Mouse (Mus musculus) kidney, postnatal 36 days (tissue): ENCODE measurements around the gene Lin7a.

Experiments used
- DNase-seq, 2 experiments: peaks; one replicate each; pipeline ENCODE4 v3.0.0; 2021 to 2022; ENCODE audit warnings: mixed read lengths in 2 of 2

Gene Lin7a

GRCm38 (mm10) chr10:107253191-107253965 lies 18.1 kb upstream of the Lin7a start:
- DNase-seq: no peak

- DNase-seq: no peak
Measured at GRCm38 (mm10) chr10:107254656-107255055, 16.8 kb upstream of the Lin7a start.

- DNase-seq: no peak
Measured at GRCm38 (mm10) chr10:107255351-107256050, 16.0 kb upstream of the Lin7a start.

GRCm38 (mm10) chr10:107256451-107256960 lies 15.0 kb upstream of the Lin7a start:
- DNase-seq: no peak

- DNase-seq: peak in 1 of 2 experiments; percentile 4
Measured at GRCm38 (mm10) chr10:107260428-107260827, 11.1 kb upstream of the Lin7a start.

GRCm38 (mm10) chr10:107272131-107272803 lies 781 bp downstream of the Lin7a start:
- peak; percentile 78 to 79 for DNase-seq

- DNase-seq: peak in 1 of 2 experiments; percentile 74
Measured at GRCm38 (mm10) chr10:107272804-107273145, 1.3 kb downstream of the Lin7a start.

- peak in 1 of 2 experiments; percentile 18 for DNase-seq
Measured at GRCm38 (mm10) chr10:107273848-107274247, 2.4 kb downstream of the Lin7a start.

- peak; percentile 16 to 46 for DNase-seq
Measured at GRCm38 (mm10) chr10:107274785-107275184, 3.3 kb downstream of the Lin7a start.

GRCm38 (mm10) chr10:107276647-107277046 lies 5.2 kb downstream of the Lin7a start:
- no peak for DNase-seq

- DNase-seq: no peak
Measured at GRCm38 (mm10) chr10:107293934-107294664, 22.6 kb downstream of the Lin7a start.

GRCm38 (mm10) chr10:107300587-107301248 lies 29.2 kb downstream of the Lin7a start:
- DNase-seq: no peak

GRCm38 (mm10) chr10:107310964-107311490 lies 39.5 kb downstream of the Lin7a start:
- DNase-seq: no peak

GRCm38 (mm10) chr10:107312609-107313008 lies 41.1 kb downstream of the Lin7a start:
- DNase-seq: peak in 1 of 2 experiments; percentile 4

GRCm38 (mm10) chr10:107313395-107313794 lies 41.9 kb downstream of the Lin7a start:
- DNase-seq: no peak

- no peak for DNase-seq
Measured at GRCm38 (mm10) chr10:107315251-107315650, 43.8 kb downstream of the Lin7a start.

- DNase-seq: peak in 1 of 2 experiments; percentile 20
Measured at GRCm38 (mm10) chr10:107315681-107316080, 44.2 kb downstream of the Lin7a start.

GRCm38 (mm10) chr10:107316100-107316499 lies 44.6 kb downstream of the Lin7a start:
- DNase-seq: peak; percentile 15 to 64

- no peak for DNase-seq
Measured at GRCm38 (mm10) chr10:107319648-107320047, 48.2 kb downstream of the Lin7a start.

GRCm38 (mm10) chr10:107323865-107324264 lies 52.4 kb downstream of the Lin7a start:
- DNase-seq: no peak

- DNase-seq: peak; percentile 39 to 70
Measured at GRCm38 (mm10) chr10:107325558-107325957, 54.1 kb downstream of the Lin7a start.

GRCm38 (mm10) chr10:107339524-107339923 lies 68.0 kb downstream of the Lin7a start:
- DNase-seq: no peak
